Mouse (Mus musculus): ENCODE results near the gene Ankrd9. TPM values are rescaled to one million over a fixed set of nuclear protein-coding genes. Genes with fewer than 3 reads are reported as not detected.

Ankrd9 gene
- polyA plus RNA-seq, 1 experiment: 21.0 TPM

DNA sequence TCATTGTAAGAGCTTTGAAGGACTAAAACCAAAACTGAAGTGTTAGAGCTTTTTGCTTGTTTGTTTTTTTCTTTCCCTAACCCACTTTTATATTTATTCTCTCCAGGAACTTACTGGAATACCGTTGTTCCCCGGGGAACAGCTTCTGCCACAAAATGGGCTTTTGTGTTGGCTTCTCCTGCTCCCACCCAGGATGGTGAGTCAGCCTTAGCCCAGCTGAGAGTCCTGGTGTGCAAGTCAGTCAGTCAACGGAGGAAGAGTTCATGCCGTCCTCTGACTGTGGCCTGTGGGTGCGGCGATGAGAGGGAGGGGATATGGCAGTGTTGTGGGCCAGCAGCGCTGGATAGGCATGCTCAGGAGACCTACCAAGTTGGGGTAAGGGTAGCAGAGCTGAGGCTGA is 32.6 kb downstream of the Ankrd9 start:
- H3K4me3 ChIP-seq (ENCODE audit: extremely low read depth, insufficient read depth, insufficient read length): no peak overlapping the region

DNA sequence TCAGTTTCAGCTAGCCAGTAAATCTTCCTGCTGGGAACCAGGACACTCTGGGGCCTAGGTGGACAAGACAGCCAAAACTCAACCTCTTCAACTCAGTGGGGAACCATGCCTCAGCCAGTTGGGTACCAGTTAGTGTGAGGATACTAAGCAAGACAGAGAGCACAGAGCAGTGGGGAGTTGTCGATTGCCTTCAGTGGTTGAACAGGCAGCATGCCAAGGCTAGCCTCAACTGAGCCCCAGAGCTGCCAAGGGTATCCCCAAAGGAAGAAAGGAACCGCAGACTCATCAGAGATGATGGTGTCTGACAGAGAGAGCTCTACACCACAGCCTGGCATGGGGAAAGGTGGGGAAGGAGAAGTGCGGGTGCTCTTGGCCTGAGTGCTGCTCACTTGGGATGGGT is 38.0 kb downstream of the Ankrd9 start:
- 84% methylated on average over 3 of the region's 3 CpGs for WGBS
- Histone ChIP-seq H3K27ac (ENCODE audit: insufficient read depth, low read length) (no peak overlapping the region), H3K36me3 (ENCODE audit: control insufficient read depth, insufficient read depth, low read length) (no peaks in the 10 kb centered on the region; the same call in 1 of the 2 replicates), H3K27me3 (ENCODE audit: control insufficient read depth, insufficient read depth, low read length) (no peaks in the 10 kb centered on the region), H3K4me3 (ENCODE audit: extremely low read depth, insufficient read depth, insufficient read length) (no peak overlapping the region), H3K4me1 (ENCODE audit: control insufficient read depth, insufficient read depth, insufficient read length) (no peaks in the 10 kb centered on the region; the same call in 1 of the 2 replicates)
- TF ChIP-seq POLR2A (IDR thresholded peaks at IDR 0.05; ENCODE audit: low read depth, low read length) (no peak), CTCF (IDR thresholded peaks at IDR 0.05; ENCODE audit: extremely low read depth, insufficient read depth, insufficient read length, insufficient replicate concordance) (no peak)
- no peak for DNase-seq (ENCODE audit: low read depth in 1 of 2, low spot score in 2 of 2)

More for the DNA sequence above, 32.6 kb downstream of the Ankrd9 start:
- no peaks in the 10 kb centered on the region for H3K27me3 ChIP-seq (ENCODE audit: control insufficient read depth, insufficient read depth, low read length)
- no peak for DNase-seq (ENCODE audit: low read depth in 1 of 2, low spot score in 2 of 2)
- WGBS: 93% methylated on average over 7 of the region's 7 CpGs
- H3K27ac ChIP-seq (ENCODE audit: insufficient read depth, low read length): no peak overlapping the region
- H3K36me3 ChIP-seq (ENCODE audit: control insufficient read depth, insufficient read depth, low read length): no peaks in the 10 kb centered on the region; the same call in 1 of the 2 replicates
- TF ChIP-seq CTCF (IDR thresholded peaks at IDR 0.05; ENCODE audit: extremely low read depth, insufficient read depth, insufficient read length, insufficient replicate concordance): no peak
- TF ChIP-seq POLR2A (IDR thresholded peaks at IDR 0.05; ENCODE audit: low read depth, low read length): no peak
- H3K4me1 ChIP-seq (ENCODE audit: control insufficient read depth, insufficient read depth, insufficient read length): peaks cover 4% of the 10 kb centered on the region; the same call in 1 of the 2 replicates

DNA sequence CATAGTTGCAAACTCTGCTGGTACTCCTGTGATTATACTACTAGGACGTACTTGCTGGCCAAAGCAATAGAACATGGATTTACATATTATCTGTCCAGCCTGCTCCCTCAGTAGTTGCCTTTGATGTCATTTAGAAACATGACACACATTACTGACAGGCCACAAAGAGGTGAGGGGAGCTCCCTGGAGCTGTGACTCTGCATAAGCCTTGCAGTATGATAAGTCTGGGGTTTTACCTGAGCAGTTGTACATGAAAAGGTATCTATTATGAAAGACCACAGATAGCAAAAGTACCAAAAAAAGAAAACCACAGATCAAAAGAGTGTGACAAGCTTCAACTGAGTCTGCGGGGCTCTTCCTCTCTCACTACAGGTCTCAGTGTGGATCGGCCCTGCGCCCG is 39.5 kb downstream of the Ankrd9 start:
- no peak overlapping the region for H3K27ac ChIP-seq (ENCODE audit: insufficient read depth, low read length)
- no peaks in the 10 kb centered on the region; the same call in 1 of the 2 replicates for H3K36me3 ChIP-seq (ENCODE audit: control insufficient read depth, insufficient read depth, low read length)
- H3K27me3 ChIP-seq (ENCODE audit: control insufficient read depth, insufficient read depth, low read length): no peaks in the 10 kb centered on the region
- no peaks in the 10 kb centered on the region; the same call in 1 of the 2 replicates for H3K4me1 ChIP-seq (ENCODE audit: control insufficient read depth, insufficient read depth, insufficient read length)
- no peak for DNase-seq (ENCODE audit: low read depth in 1 of 2, low spot score in 2 of 2)
- WGBS: 77% methylated on average over 5 of the region's 5 CpGs
- no peak overlapping the region for H3K4me3 ChIP-seq (ENCODE audit: extremely low read depth, insufficient read depth, insufficient read length)
- TF ChIP-seq POLR2A (IDR thresholded peaks at IDR 0.05; ENCODE audit: low read depth, low read length) (no peak), CTCF (IDR thresholded peaks at IDR 0.05; ENCODE audit: extremely low read depth, insufficient read depth, insufficient read length, insufficient replicate concordance) (no peak)

DNA sequence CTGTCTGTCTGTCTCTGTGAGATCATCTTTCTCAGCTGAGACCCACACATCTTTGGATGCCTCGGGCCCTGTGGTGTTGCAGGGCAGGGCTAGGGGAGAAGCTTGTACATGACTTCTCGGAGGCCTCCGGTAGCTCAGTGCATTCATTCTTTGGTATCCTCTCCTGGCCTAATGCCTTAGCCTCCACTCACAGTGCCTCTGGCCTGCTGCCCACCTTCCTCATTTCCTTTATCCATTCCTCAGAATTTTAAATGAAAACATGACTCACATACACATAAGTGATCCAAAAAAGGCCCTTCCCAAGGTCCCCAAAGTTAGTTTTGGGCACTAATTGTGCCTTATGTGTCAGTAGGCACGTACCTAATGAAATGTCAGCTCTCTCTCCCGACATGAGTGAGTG is 41.3 kb downstream of the Ankrd9 start:
- no peak for DNase-seq (ENCODE audit: low read depth in 1 of 2, low spot score in 2 of 2)
- Histone ChIP-seq H3K27me3 (ENCODE audit: control insufficient read depth, insufficient read depth, low read length) (no peaks in the 10 kb centered on the region), H3K4me3 (ENCODE audit: extremely low read depth, insufficient read depth, insufficient read length) (no peak overlapping the region), H3K4me1 (ENCODE audit: control insufficient read depth, insufficient read depth, insufficient read length) (no peaks in the 10 kb centered on the region; the same call in 1 of the 2 replicates), H3K36me3 (ENCODE audit: control insufficient read depth, insufficient read depth, low read length) (no peaks in the 10 kb centered on the region; the same call in 1 of the 2 replicates), H3K27ac (ENCODE audit: insufficient read depth, low read length) (no peak overlapping the region)
- TF ChIP-seq CTCF (IDR thresholded peaks at IDR 0.05; ENCODE audit: extremely low read depth, insufficient read depth, insufficient read length, insufficient replicate concordance): no peak
- TF ChIP-seq POLR2A (IDR thresholded peaks at IDR 0.05; ENCODE audit: low read depth, low read length): no peak
- WGBS: 88% methylated on average over 5 of the region's 5 CpGs

DNA sequence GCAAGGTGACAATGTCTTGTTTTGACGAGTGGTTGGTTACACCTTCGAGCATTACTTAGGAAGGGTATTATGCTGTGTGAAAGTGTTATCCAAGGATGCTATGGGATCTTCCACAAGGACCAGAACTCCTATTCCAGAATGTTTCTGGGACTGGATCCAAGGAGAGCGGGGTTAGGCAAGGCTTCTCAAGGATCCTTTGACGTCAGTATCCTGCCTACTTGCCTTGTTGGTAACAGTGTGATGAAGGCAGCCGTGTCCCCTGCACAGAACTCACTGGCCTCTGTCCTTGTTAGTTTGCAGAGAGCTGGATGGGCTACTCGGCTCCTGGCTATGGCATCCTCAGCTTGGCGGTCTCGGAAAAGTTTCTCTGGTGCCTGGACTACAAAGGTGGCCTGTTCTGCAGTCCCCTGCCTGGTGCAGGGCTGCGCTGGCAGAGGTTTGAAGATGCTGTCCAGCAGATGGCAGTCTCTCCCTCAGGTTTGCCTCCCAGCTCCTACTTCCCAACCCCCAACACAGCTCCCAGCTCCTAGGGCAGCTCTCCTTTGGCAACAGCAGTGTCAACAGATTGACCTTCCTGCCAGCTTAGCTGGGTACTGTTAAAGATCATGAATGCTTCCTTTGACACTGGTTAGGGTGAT is 42.7 kb downstream of the Ankrd9 start:
- Histone ChIP-seq H3K36me3 (ENCODE audit: control insufficient read depth, insufficient read depth, low read length) (no peaks in the 10 kb centered on the region), H3K4me1 (ENCODE audit: control insufficient read depth, insufficient read depth, insufficient read length) (no peaks in the 10 kb centered on the region; the same call in 1 of the 2 replicates), H3K27me3 (ENCODE audit: control insufficient read depth, insufficient read depth, low read length) (no peaks in the 10 kb centered on the region), H3K27ac (ENCODE audit: insufficient read depth, low read length) (no peak overlapping the region), H3K4me3 (ENCODE audit: extremely low read depth, insufficient read depth, insufficient read length) (no peak overlapping the region)
- DNase-seq (ENCODE audit: low read depth in 1 of 2, low spot score in 2 of 2): peak; percentile 26 to 62
- WGBS: 83% methylated on average over 9 of the region's 9 CpGs
- TF ChIP-seq CTCF (IDR thresholded peaks at IDR 0.05; ENCODE audit: extremely low read depth, insufficient read depth, insufficient read length, insufficient replicate concordance) (peak; percentile 85), POLR2A (IDR thresholded peaks at IDR 0.05; ENCODE audit: low read depth, low read length) (no peak)

DNA sequence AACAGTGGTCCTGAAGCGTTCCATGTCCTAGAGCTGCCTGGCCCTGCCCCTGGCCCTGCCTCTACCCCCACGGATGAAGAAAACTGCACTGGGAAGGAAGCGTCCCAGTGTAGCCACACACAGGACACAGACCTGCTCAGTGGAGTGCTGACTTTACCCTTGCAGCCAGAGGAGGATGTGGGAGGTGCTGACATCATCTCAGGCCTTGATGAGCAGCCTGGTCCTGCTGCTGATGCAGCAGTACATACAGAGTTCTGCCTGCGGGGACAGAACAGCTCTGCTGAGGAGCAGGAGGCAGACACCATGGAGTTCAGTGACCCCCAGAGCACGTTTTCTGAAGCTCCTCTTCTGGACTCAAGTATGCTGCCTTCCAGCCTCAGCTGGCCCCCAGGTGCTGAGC is 46.0 kb downstream of the Ankrd9 start:
- WGBS: 77% methylated on average over 5 of the region's 5 CpGs
- H3K36me3 ChIP-seq (ENCODE audit: control insufficient read depth, insufficient read depth, low read length): no peaks in the 10 kb centered on the region
- DNase-seq (ENCODE audit: low read depth in 1 of 2, low spot score in 2 of 2): no peak
- TF ChIP-seq POLR2A (IDR thresholded peaks at IDR 0.05; ENCODE audit: low read depth, low read length): no peak
- TF ChIP-seq CTCF (IDR thresholded peaks at IDR 0.05; ENCODE audit: extremely low read depth, insufficient read depth, insufficient read length, insufficient replicate concordance): no peak
- no peak overlapping the region for H3K4me3 ChIP-seq (ENCODE audit: extremely low read depth, insufficient read depth, insufficient read length)
- 0 out of 2 replicates have a peak overlapping the region, but pooled peaks have one; percentile 20 for H3K27ac ChIP-seq (ENCODE audit: insufficient read depth, low read length)
- H3K4me1 ChIP-seq (ENCODE audit: control insufficient read depth, insufficient read depth, insufficient read length): no peaks in the 10 kb centered on the region
- H3K27me3 ChIP-seq (ENCODE audit: control insufficient read depth, insufficient read depth, low read length): no peaks in the 10 kb centered on the region

Other genes with a start within 250 kb of the Ankrd9 start
- 11.4 and 11.9 TPM in 2 replicates for gene Wdr20, start 241.1 kb downstream of the Ankrd9 start, polyA plus RNA-seq (2012; rRNA removed)
- 0.32 and 0.35 TPM in 2 replicates for gene Mok, start 138.1 kb downstream of the Ankrd9 start, polyA plus RNA-seq (2012; rRNA removed)
- gene Zfp839, start 128.8 kb downstream of the Ankrd9 start, polyA plus RNA-seq (2012; rRNA removed): 5.3 and 5.7 TPM in 2 replicates
- 22.9 and 35.8 TPM in 2 replicates for gene Cinp, start 89.9 kb downstream of the Ankrd9 start, polyA plus RNA-seq (2012; rRNA removed)
- gene Tecpr2, start 89.8 kb downstream of the Ankrd9 start, polyA plus RNA-seq (2012; rRNA removed): 4.0 and 4.1 TPM in 2 replicates
- 7.1 and 7.8 TPM in 2 replicates for gene Rcor1, start 60.3 kb upstream of the Ankrd9 start, polyA plus RNA-seq (2012; rRNA removed)
- 29.2 and 37.7 TPM in 2 replicates for gene Traf3, start 187.3 kb upstream of the Ankrd9 start, polyA plus RNA-seq (2012; rRNA removed)
- gene 4930595D18Rik, start 205.5 kb upstream of the Ankrd9 start, polyA plus RNA-seq (2012; rRNA removed): not detected in 2 replicates

Data from spleen, adult 2 months (tissue).